Mouse (Mus musculus): Measurements from ENCODE around the gene Mlec. TPM values are rescaled to one million over a fixed set of nuclear protein-coding genes. Genes with fewer than 3 reads are reported as not detected.
"Not testable (repeated sequence)": the region's sequence is repeated elsewhere in the genome, so short reads cannot be mapped to it uniquely, and the experiment has no call there.

The Mlec gene
- polyA plus RNA-seq, 1 experiment, result 112 TPM

DNA sequence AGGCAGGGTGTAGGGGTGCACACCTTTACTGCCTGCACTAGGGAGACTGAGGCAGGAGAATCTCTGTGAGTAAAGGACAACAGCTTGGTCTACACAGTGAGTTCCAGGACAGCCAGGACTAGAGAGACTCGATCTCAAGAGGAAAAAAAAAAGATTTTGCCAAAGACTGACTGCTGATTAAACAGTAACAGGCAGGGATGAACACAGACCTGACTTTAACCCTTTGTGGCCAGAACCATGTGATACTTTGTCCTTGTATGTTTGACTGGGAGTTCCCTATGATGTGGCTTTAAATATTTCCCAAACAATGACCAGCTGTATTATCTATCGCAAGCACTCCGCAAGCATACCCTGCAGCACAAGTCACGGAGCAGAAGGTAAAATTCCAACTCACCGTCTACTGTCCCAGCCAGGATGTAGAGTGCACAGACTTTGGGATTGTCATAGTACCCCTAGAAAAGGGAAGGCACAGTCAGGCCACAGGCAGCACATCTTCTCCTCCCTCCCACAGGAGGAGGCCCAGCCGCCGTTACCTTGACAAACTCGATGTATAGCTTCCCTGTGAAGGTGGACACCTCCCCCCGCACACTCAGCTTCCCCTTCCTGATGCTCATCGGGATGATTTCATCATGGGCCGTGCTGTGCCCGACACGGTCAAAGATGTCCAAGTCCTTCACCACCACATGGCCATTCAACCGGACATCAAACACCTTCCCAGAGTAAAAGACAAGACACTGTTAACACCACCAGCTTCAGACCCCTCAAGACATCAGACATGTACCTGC lies 8.1 kb downstream of the Mlec start:
- H3K4me2 ChIP-seq (ENCODE audit: low read depth), result no peak overlapping the region
- TF ChIP-seq USF1 (IDR thresholded peaks at IDR 0.05; ENCODE audit: low read depth), result no peak
- TF ChIP-seq REST (IDR thresholded peaks at IDR 0.05; ENCODE audit: insufficient read depth, insufficient read length), result no peak
- no peak for TF ChIP-seq CEBPB (IDR thresholded peaks at IDR 0.05; ENCODE audit: insufficient read depth, poor library complexity, severe bottlenecking)
- TF ChIP-seq MAX (IDR thresholded peaks at IDR 0.05; ENCODE audit: low read depth), result no peak
- TF ChIP-seq MYOD1 (IDR thresholded peaks at IDR 0.05; ENCODE audit: control insufficient read depth in 1 of 3, insufficient read length in 2 of 3, low read depth in 2 of 3), result no peak
- no peak for TF ChIP-seq SRF (IDR thresholded peaks at IDR 0.05; ENCODE audit: control insufficient read depth, insufficient read length, low read depth)
- no peak for TF ChIP-seq POLR2AphosphoS2 (IDR thresholded peaks at IDR 0.05; ENCODE audit: insufficient read length, low read depth)
- TF ChIP-seq TCF3 (IDR thresholded peaks at IDR 0.05; ENCODE audit: insufficient read length, low read depth), result no peak
- TF ChIP-seq MYOG (IDR thresholded peaks at IDR 0.05; ENCODE audit: control insufficient read depth in 1 of 3, insufficient read depth in 1 of 3, insufficient read length in 2 of 3, low read depth in 2 of 3), result no peak
- no peak for TF ChIP-seq TCF12 (IDR thresholded peaks at IDR 0.05; ENCODE audit: insufficient read depth, poor library complexity, severe bottlenecking)
- no peak for TF ChIP-seq E2F4 (IDR thresholded peaks at IDR 0.05; ENCODE audit: insufficient read depth)
- TF ChIP-seq POLR2A (IDR thresholded peaks at IDR 0.05; ENCODE audit: insufficient read length, low read depth), result no peak
- H3K27me3 ChIP-seq (ENCODE audit: control insufficient read depth, insufficient read depth, insufficient read length), result no peaks in the 10 kb centered on the region

DNA sequence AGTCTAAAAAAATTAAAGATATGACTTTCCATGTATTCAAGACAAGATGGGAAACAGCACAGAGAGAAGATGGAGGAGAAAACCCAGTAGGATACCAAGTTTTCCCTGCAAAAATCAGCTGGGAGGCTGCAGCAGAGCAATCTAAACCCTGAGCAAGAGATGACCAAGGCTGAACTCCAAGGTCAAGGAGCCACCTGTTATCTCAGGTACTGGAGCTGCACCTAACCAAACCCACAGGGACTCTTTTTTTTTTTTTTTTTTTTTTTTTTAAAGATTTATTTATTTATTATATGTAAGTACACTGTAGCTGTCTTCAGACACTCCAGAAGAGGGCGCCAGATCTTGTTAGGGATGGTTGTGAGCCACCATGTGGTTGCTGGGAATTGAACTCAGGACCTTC lies 9.1 kb downstream of the Mlec start:
- not testable (repeated sequence) for H3K4me2 ChIP-seq (ENCODE audit: low read depth); H3K4me3 ChIP-seq; H3K27me3 ChIP-seq (ENCODE audit: control insufficient read depth, insufficient read depth, insufficient read length); H3ac ChIP-seq (ENCODE audit: control insufficient read depth, insufficient read length)
- peaks cover 20% of the 10 kb centered on the region for H3K79me2 ChIP-seq (ENCODE audit: control insufficient read depth, insufficient read depth)
- H3K36me3 ChIP-seq (ENCODE audit: control insufficient read depth, insufficient read depth), result peaks cover 35% of the 10 kb centered on the region

More for the DNA sequence above, 8.1 kb downstream of the Mlec start:
- Histone ChIP-seq H3K36me3 (ENCODE audit: control insufficient read depth, insufficient read depth) (peaks cover 35% of the 10 kb centered on the region), H3K4me3 (no peak overlapping the region), H3K79me2 (ENCODE audit: control insufficient read depth, insufficient read depth) (peaks cover 30% of the 10 kb centered on the region), H3ac (ENCODE audit: control insufficient read depth, insufficient read length) (no peak overlapping the region)

- Histone ChIP-seq H3ac (ENCODE audit: control insufficient read depth, insufficient read length) (no peak overlapping the region), H3K27me3 (ENCODE audit: control insufficient read depth, insufficient read depth, insufficient read length) (no peaks in the 10 kb centered on the region), H3K36me3 (ENCODE audit: control insufficient read depth, insufficient read depth) (peaks cover 35% of the 10 kb centered on the region), H3K79me2 (ENCODE audit: control insufficient read depth, insufficient read depth) (peaks cover 15% of the 10 kb centered on the region), H3K4me3 (no peak overlapping the region), H3K4me2 (ENCODE audit: low read depth) (no peak overlapping the region)
- TF ChIP-seq E2F4 (IDR thresholded peaks at IDR 0.05; ENCODE audit: insufficient read depth) (no peak), POLR2AphosphoS2 (IDR thresholded peaks at IDR 0.05; ENCODE audit: insufficient read length, low read depth) (no peak), SRF (IDR thresholded peaks at IDR 0.05; ENCODE audit: control insufficient read depth, insufficient read length, low read depth) (no peak), MAX (IDR thresholded peaks at IDR 0.05; ENCODE audit: low read depth) (no peak), USF1 (IDR thresholded peaks at IDR 0.05; ENCODE audit: low read depth) (no peak), MYOG (IDR thresholded peaks at IDR 0.05; ENCODE audit: control insufficient read depth in 1 of 3, insufficient read depth in 1 of 3, insufficient read length in 2 of 3, low read depth in 2 of 3) (no peak), TCF12 (IDR thresholded peaks at IDR 0.05; ENCODE audit: insufficient read depth, poor library complexity, severe bottlenecking) (no peak), POLR2A (IDR thresholded peaks at IDR 0.05; ENCODE audit: insufficient read length, low read depth) (no peak), CEBPB (IDR thresholded peaks at IDR 0.05; ENCODE audit: insufficient read depth, poor library complexity, severe bottlenecking) (no peak), MYOD1 (IDR thresholded peaks at IDR 0.05; ENCODE audit: control insufficient read depth in 1 of 3, insufficient read length in 2 of 3, low read depth in 2 of 3) (no peak), TCF3 (IDR thresholded peaks at IDR 0.05; ENCODE audit: insufficient read length, low read depth) (no peak), REST (IDR thresholded peaks at IDR 0.05; ENCODE audit: insufficient read depth, insufficient read length) (no peak)
These were observed 9.6 kb downstream of the Mlec start for GRCm38 (mm10) chr5:115148378-115148777.

DNA sequence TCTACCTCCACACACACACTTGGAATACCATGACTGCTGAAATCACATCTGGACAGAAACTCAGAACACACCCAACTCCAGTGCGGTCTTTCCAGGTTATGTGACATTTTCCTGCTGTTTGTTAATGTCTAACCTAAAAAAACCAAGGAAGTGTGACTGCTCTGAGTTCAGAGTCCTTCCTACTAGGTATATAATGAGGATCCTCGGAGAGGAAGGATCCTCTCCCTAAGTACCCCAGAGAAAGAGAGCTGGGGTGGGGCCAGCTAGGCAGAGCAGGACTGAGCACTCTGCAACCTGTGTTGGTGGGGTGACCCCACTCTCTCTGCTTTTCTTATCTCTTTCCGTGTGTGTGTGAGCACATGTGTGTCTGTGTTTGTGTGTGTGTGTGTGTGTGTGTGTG lies 10.6 kb downstream of the Mlec start:
- H3K79me2 ChIP-seq (ENCODE audit: control insufficient read depth, insufficient read depth), result peaks cover 5% of the 10 kb centered on the region
- H3ac ChIP-seq (ENCODE audit: control insufficient read depth, insufficient read length), result no peak overlapping the region
- no peak overlapping the region for H3K4me3 ChIP-seq
- TF ChIP-seq USF1 (IDR thresholded peaks at IDR 0.05; ENCODE audit: low read depth) (no peak), REST (IDR thresholded peaks at IDR 0.05; ENCODE audit: insufficient read depth, insufficient read length) (no peak), MAX (IDR thresholded peaks at IDR 0.05; ENCODE audit: low read depth) (no peak), MYOG (IDR thresholded peaks at IDR 0.05; ENCODE audit: control insufficient read depth in 1 of 3, insufficient read depth in 1 of 3, insufficient read length in 2 of 3, low read depth in 2 of 3) (no peak), SRF (IDR thresholded peaks at IDR 0.05; ENCODE audit: control insufficient read depth, insufficient read length, low read depth) (no peak), POLR2A (IDR thresholded peaks at IDR 0.05; ENCODE audit: insufficient read length, low read depth) (no peak), POLR2AphosphoS2 (IDR thresholded peaks at IDR 0.05; ENCODE audit: insufficient read length, low read depth) (no peak), E2F4 (IDR thresholded peaks at IDR 0.05; ENCODE audit: insufficient read depth) (no peak), CEBPB (IDR thresholded peaks at IDR 0.05; ENCODE audit: insufficient read depth, poor library complexity, severe bottlenecking) (no peak), TCF12 (IDR thresholded peaks at IDR 0.05; ENCODE audit: insufficient read depth, poor library complexity, severe bottlenecking) (no peak), TCF3 (IDR thresholded peaks at IDR 0.05; ENCODE audit: insufficient read length, low read depth) (no peak), MYOD1 (IDR thresholded peaks at IDR 0.05; ENCODE audit: control insufficient read depth in 1 of 3, insufficient read length in 2 of 3, low read depth in 2 of 3) (no peak)
- H3K4me2 ChIP-seq (ENCODE audit: low read depth), result no peak overlapping the region
- peaks cover 35% of the 10 kb centered on the region for H3K36me3 ChIP-seq (ENCODE audit: control insufficient read depth, insufficient read depth)
- no peaks in the 10 kb centered on the region for H3K27me3 ChIP-seq (ENCODE audit: control insufficient read depth, insufficient read depth, insufficient read length)

DNA sequence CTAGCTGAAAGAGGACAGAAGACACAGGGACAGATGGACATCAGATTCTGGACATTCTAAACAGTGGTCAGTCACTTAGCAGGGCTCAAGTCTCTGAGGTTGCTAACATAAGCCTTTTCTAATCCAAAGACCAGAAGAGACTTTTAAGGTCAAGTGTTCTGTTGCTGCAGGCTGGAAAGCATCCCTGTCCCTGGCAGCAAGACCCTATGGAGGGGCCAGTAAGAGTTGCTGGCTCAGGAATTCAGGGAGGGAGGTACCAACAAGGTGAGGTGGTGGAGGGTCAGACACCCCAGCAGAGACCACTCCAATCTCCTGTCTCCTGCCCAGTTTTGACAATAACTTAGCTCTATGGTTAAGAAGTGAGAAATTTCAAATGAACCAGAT lies 11.2 kb downstream of the Mlec start:
- Histone ChIP-seq H3K79me2 (ENCODE audit: control insufficient read depth, insufficient read depth) (no peaks in the 10 kb centered on the region), H3ac (ENCODE audit: control insufficient read depth, insufficient read length) (no peak overlapping the region), H3K4me2 (ENCODE audit: low read depth) (no peak overlapping the region), H3K36me3 (ENCODE audit: control insufficient read depth, insufficient read depth) (peaks cover 35% of the 10 kb centered on the region), H3K27me3 (ENCODE audit: control insufficient read depth, insufficient read depth, insufficient read length) (no peaks in the 10 kb centered on the region), H3K4me3 (no peak overlapping the region)
- TF ChIP-seq USF1 (IDR thresholded peaks at IDR 0.05; ENCODE audit: low read depth) (no peak), POLR2AphosphoS2 (IDR thresholded peaks at IDR 0.05; ENCODE audit: insufficient read length, low read depth) (no peak), MYOG (IDR thresholded peaks at IDR 0.05; ENCODE audit: control insufficient read depth in 1 of 3, insufficient read depth in 1 of 3, insufficient read length in 2 of 3, low read depth in 2 of 3) (no peak), CEBPB (IDR thresholded peaks at IDR 0.05; ENCODE audit: insufficient read depth, poor library complexity, severe bottlenecking) (no peak), SRF (IDR thresholded peaks at IDR 0.05; ENCODE audit: control insufficient read depth, insufficient read length, low read depth) (no peak), E2F4 (IDR thresholded peaks at IDR 0.05; ENCODE audit: insufficient read depth) (no peak), REST (IDR thresholded peaks at IDR 0.05; ENCODE audit: insufficient read depth, insufficient read length) (no peak), MAX (IDR thresholded peaks at IDR 0.05; ENCODE audit: low read depth) (no peak), TCF3 (IDR thresholded peaks at IDR 0.05; ENCODE audit: insufficient read length, low read depth) (no peak), MYOD1 (IDR thresholded peaks at IDR 0.05; ENCODE audit: control insufficient read depth in 1 of 3, insufficient read length in 2 of 3, low read depth in 2 of 3) (no peak), POLR2A (IDR thresholded peaks at IDR 0.05; ENCODE audit: insufficient read length, low read depth) (no peak)

Data from myocyte (in vitro differentiated cells).